Mouse (Mus musculus): ENCODE results near the gene B3glct. TPM values are rescaled to one million over a fixed set of nuclear protein-coding genes. Genes with fewer than 3 reads are reported as not detected.

B3glct gene
- 3.5 and 4.8 TPM in 2 replicates for polyA plus RNA-seq (2012; rRNA removed)

DNA sequence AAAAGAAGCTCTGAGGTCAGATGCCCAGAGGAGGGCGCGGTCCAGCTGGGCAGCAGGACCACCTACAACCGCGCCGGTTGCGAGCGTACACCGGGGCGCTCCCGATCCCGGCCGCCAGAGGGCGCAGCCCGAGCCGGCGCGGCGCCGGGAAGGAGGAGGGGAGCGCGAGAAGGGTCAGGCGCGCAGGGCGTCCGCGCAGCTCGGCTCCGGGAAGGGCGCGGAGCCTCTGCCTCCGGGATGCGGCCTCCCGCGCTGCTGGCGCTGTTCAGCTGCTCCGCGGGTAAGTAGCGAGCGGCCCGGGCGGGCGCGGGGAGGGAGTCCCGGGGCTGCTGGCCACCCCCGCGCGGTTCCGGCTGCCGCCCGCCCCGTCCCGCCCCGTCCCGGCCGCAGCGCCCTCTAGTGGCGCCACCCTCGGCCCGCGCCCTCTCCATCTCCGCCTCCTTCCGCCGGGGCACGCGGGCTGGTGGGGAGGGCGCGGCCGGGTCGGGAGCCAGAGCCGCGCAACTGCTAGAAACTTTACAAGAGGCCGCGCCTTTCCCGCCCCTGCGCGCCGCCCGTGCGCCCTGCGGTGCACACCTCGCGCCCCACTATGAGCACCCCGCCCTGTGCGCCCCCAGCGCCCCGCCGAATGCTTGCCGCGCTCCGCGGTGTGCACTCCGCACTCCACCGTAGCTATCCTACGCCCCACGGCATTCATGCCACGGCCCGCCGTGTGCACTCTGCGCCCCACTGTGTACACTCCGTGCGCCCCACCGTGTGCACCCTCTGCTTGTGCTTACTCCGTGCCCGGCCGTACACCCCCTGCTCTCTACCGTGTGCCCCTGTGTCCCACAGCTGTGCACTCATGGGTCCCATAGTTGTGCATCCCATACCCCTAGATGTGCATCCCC lies at the start of gene B3glct:
B3glct (plus strand) TSS at position 131 of the 890 bp plus-strand sequence.
- WGBS: under 1% methylated on average over 100 of the region's 106 CpGs
- Histone ChIP-seq H3K27ac (ENCODE audit: insufficient read depth, low read depth, low read length) (peak within 1 kb of the TSS; percentile 65), H3K4me3 (ENCODE audit: low read depth, low read length) (peak within 1 kb of the TSS; percentile 69), H3K27me3 (ENCODE audit: control insufficient read depth, insufficient read depth, low read length) (no peaks in the 10 kb centered on the region), H3K36me3 (ENCODE audit: control insufficient read depth, insufficient read depth, low read length) (no peaks in the 10 kb centered on the region), H3K4me1 (ENCODE audit: control insufficient read depth, insufficient read depth, insufficient read length, low read length) (peaks cover 10% of the 10 kb centered on the region; the same call in 1 of the 2 replicates)
- TF ChIP-seq POLR2A (IDR thresholded peaks at IDR 0.05; ENCODE audit: low read depth, low read length) (no peak), CTCF (IDR thresholded peaks at IDR 0.05; ENCODE audit: extremely low read depth, insufficient read length, insufficient replicate concordance, low read depth, low read length) (peak; percentile 81)

DNA sequence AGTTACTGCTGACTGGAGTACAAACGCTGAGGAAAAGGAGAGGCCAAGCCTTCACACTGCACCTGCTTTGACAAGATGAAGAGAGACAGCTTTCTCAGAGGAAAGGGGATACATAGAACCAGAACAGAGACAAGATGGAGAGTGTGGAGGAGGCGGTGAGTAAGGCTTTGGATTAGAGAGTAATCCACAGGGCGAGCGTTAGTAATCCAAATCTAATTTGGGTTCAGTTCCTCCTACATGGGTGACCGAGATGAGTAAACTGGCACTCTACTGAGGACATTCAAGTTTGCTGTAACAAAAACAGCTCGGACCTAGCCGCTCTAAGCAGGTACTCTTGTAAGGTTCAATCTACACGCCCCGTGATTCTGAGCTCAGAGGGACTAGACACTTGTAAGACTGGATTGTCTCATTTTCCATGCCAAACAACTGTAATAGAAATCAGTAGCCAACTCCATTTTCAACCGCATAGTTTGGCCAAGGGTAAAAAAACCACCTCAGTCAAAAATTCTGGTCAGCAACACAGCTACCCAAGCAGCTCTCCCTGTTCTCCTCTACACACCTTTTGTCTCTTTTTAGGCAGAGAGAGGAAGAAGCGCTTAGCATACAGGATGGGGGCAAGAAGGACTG lies 43.5 kb upstream of the B3glct start:
- Histone ChIP-seq H3K4me3 (ENCODE audit: low read depth, low read length) (peak overlapping the region; percentile 20; the same call in 1 of the 2 replicates), H3K36me3 (ENCODE audit: control insufficient read depth, insufficient read depth, low read length) (peaks cover 20% of the 10 kb centered on the region), H3K27ac (ENCODE audit: insufficient read depth, low read depth, low read length) (no peak overlapping the region), H3K27me3 (ENCODE audit: control insufficient read depth, insufficient read depth, low read length) (no peaks in the 10 kb centered on the region), H3K4me1 (ENCODE audit: control insufficient read depth, insufficient read depth, insufficient read length, low read length) (peaks cover 5% of the 10 kb centered on the region; the same call in 1 of the 2 replicates)
- WGBS: 32% methylated on average over 11 of the region's 11 CpGs
- TF ChIP-seq POLR2A (IDR thresholded peaks at IDR 0.05; ENCODE audit: low read depth, low read length) (no peak), CTCF (IDR thresholded peaks at IDR 0.05; ENCODE audit: extremely low read depth, insufficient read length, insufficient replicate concordance, low read depth, low read length) (no peak)

GRCm38 (mm10) chr5:149635556-149635955 lies 42.5 kb upstream of the B3glct start:
- H3K36me3 ChIP-seq (ENCODE audit: control insufficient read depth, insufficient read depth, low read length): peaks cover 11% of the 10 kb centered on the region
- peaks cover 5% of the 10 kb centered on the region; the same call in 1 of the 2 replicates for H3K4me1 ChIP-seq (ENCODE audit: control insufficient read depth, insufficient read depth, insufficient read length, low read length)
- peak overlapping the region; percentile 79 for H3K4me3 ChIP-seq (ENCODE audit: low read depth, low read length)
- under 1% methylated on average over 24 of the region's 24 CpGs for WGBS
- H3K27me3 ChIP-seq (ENCODE audit: control insufficient read depth, insufficient read depth, low read length): no peaks in the 10 kb centered on the region
- TF ChIP-seq CTCF (IDR thresholded peaks at IDR 0.05; ENCODE audit: extremely low read depth, insufficient read length, insufficient replicate concordance, low read depth, low read length) (no peak), POLR2A (IDR thresholded peaks at IDR 0.05; ENCODE audit: low read depth, low read length) (no peak)
- H3K27ac ChIP-seq (ENCODE audit: insufficient read depth, low read depth, low read length): peak overlapping the region; percentile 63

DNA sequence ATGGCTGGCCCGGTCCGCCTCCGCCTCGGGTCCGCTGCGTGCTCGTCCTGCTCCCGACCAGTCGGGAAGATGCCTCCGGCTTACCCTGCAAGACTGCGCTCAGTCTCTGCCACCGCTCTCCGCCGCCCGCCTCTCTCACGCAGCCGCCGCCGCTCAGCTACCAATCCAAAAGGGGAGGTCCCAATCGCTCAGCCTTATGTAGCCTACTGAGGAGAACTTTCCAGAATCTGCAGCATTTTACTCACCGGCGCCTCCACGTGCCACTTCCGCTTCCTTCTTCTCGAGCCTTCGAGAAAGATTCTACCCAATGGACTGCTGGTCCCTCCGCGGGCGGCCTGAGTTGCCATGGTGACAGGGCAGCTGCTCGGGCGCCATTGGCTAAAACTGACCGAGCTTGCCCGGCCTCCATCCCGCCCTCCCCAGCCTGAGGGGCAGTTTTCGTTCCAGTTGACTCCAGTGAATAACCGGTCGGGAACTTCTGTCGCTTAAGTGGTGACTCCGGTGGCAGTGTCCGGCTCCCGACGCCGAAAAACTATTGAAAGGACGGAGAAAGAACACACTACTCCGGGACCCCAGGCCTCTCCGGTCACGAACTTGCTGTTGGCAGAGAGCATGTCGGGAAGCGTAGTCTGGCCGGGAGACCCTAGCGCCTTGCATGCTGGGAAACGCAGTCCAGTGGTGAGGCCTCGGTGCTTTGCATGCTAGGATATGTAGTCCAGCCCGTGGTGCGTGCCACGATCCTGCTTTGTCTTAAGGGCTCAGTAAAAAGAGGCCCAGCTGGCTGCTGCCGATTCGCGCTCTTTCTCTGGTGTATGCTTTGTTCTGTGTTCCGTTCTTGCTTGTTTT lies 41.7 kb upstream of the B3glct start, which contains the start of gene Hsph1:
Hsph1 (minus strand) TSS at position 302 of the 846 bp plus-strand sequence.
- peaks cover 5% of the 10 kb centered on the region; the same call in 1 of the 2 replicates for H3K4me1 ChIP-seq (ENCODE audit: control insufficient read depth, insufficient read depth, insufficient read length, low read length)
- WGBS: under 1% methylated on average over 60 of the region's 60 CpGs
- H3K36me3 ChIP-seq (ENCODE audit: control insufficient read depth, insufficient read depth, low read length): peaks cover 5% of the 10 kb centered on the region
- H3K4me3 ChIP-seq (ENCODE audit: low read depth, low read length): peak within 1 kb of the TSS; percentile 79
- peak within 1 kb of the TSS; percentile 63 for H3K27ac ChIP-seq (ENCODE audit: insufficient read depth, low read depth, low read length)
- TF ChIP-seq POLR2A (IDR thresholded peaks at IDR 0.05; ENCODE audit: low read depth, low read length) (peak; percentile 86), CTCF (IDR thresholded peaks at IDR 0.05; ENCODE audit: extremely low read depth, insufficient read length, insufficient replicate concordance, low read depth, low read length) (no peak)
- no peaks in the 10 kb centered on the region for H3K27me3 ChIP-seq (ENCODE audit: control insufficient read depth, insufficient read depth, low read length)

GRCm38 (mm10) chr5:149637306-149637705 lies 40.7 kb upstream of the B3glct start:
- H3K36me3 ChIP-seq (ENCODE audit: control insufficient read depth, insufficient read depth, low read length): 0 out of 2 replicates have a peak, but pooled peaks cover 3% of the 10 kb centered on the region
- no peaks in the 10 kb centered on the region for H3K27me3 ChIP-seq (ENCODE audit: control insufficient read depth, insufficient read depth, low read length)
- H3K4me1 ChIP-seq (ENCODE audit: control insufficient read depth, insufficient read depth, insufficient read length, low read length): peaks cover 5% of the 10 kb centered on the region; the same call in 1 of the 2 replicates
- TF ChIP-seq CTCF (IDR thresholded peaks at IDR 0.05; ENCODE audit: extremely low read depth, insufficient read length, insufficient replicate concordance, low read depth, low read length) (no peak), POLR2A (IDR thresholded peaks at IDR 0.05; ENCODE audit: low read depth, low read length) (no peak)
- H3K27ac ChIP-seq (ENCODE audit: insufficient read depth, low read depth, low read length): no peak overlapping the region
- no peak overlapping the region for H3K4me3 ChIP-seq (ENCODE audit: low read depth, low read length)
- 55% methylated on average over 8 of the region's 8 CpGs for WGBS

DNA sequence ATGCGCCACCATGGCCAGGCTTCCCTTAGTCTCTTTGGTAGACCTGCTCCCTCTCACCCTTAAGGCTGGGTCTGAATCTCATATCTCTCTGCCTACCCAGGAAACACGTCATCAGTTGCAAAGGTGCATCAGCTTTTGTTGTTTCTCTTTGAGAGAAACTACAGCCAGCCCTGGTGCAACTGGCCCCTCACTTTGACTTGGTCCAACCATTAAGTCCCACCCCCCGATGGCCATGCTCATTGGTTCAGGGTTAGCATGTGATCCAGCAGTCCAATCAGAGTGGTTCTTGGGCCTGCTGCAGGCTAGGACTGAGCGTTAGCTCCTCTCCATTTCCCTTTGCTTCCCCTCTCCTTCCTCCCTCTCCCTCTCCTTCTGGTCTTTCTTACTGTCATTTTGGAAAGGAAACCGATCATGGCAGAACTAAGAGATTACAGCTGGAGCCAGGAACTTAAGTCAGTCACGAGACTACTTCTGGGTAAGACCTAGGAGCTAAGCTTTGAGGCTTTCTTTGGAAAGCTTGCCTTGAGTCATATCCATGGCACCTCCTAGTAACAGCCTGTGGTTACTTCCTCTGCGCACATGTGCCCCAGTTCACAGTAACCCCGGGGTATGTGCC lies 36.6 kb upstream of the B3glct start:
- no peaks in the 10 kb centered on the region for H3K36me3 ChIP-seq (ENCODE audit: control insufficient read depth, insufficient read depth, low read length)
- WGBS: 85% methylated on average over 8 of the region's 8 CpGs
- TF ChIP-seq POLR2A (IDR thresholded peaks at IDR 0.05; ENCODE audit: low read depth, low read length) (no peak), CTCF (IDR thresholded peaks at IDR 0.05; ENCODE audit: extremely low read depth, insufficient read length, insufficient replicate concordance, low read depth, low read length) (no peak)
- no peaks in the 10 kb centered on the region for H3K27me3 ChIP-seq (ENCODE audit: control insufficient read depth, insufficient read depth, low read length)
- no peak overlapping the region for H3K27ac ChIP-seq (ENCODE audit: insufficient read depth, low read depth, low read length)
- no peak overlapping the region for H3K4me3 ChIP-seq (ENCODE audit: low read depth, low read length)
- H3K4me1 ChIP-seq (ENCODE audit: control insufficient read depth, insufficient read depth, insufficient read length, low read length): no peaks in the 10 kb centered on the region; the same call in 1 of the 2 replicates

All from small intestine, adult 2 months (tissue).